ENCODE assay signal across 7 mouse cellular contexts in genomic region chr1:72182930-72183499, GRCm38 (mm10). TPM values are rescaled to one million over a fixed set of nuclear protein-coding genes. Genes with fewer than 3 reads are reported as not detected.
DNase-seq lines count a peak whose midpoint lies in the region; ATAC-seq and TF ChIP-seq lines count a peak whose summit lies in the region.

No protein-coding gene starts in this region.

- ATAC-seq in embryonic facial prominence, embryonic 12.5 days (ENCODE audit: insufficient number of reproducible peaks, insufficient read depth, low FRiP score, low TSS enrichment), result peak; percentile 58
- ATAC-seq in hindbrain, embryonic 12.5 days (ENCODE audit: low FRiP score), result peak; percentile 78
- no peak for ATAC-seq in limb, embryonic 15.5 days (ENCODE audit: insufficient number of reproducible peaks, low FRiP score, low TSS enrichment, low read depth)

- TF ChIP-seq POLR2A in myocyte (IDR thresholded peaks at IDR 0.05; ENCODE audit: insufficient read length, low read depth), result no peak

- H3K36me3 ChIP-seq in embryonic facial prominence, embryonic 12.5 days, result no peaks in the 10 kb centered on the region
- no peaks in the 10 kb centered on the region for H3K36me3 ChIP-seq in hindbrain, embryonic 12.5 days
- H3K36me3 ChIP-seq in limb, embryonic 15.5 days, result no peaks in the 10 kb centered on the region
- no peaks in the 10 kb centered on the region for H3K36me3 ChIP-seq in myocyte (ENCODE audit: control insufficient read depth, insufficient read depth)

- no peaks in the 10 kb centered on the region for H3K79me2 ChIP-seq in myocyte (ENCODE audit: control insufficient read depth, insufficient read depth)

- H3K9me3 ChIP-seq in embryonic facial prominence, embryonic 12.5 days, result no peaks in the 10 kb centered on the region
- no peaks in the 10 kb centered on the region for H3K9me3 ChIP-seq in hindbrain, embryonic 12.5 days (replicated peaks)
- no peaks in the 10 kb centered on the region for H3K9me3 ChIP-seq in limb, embryonic 15.5 days

- 8% methylated on average over 13 of the region's 13 CpGs for WGBS in embryonic facial prominence, embryonic 12.5 days
- 8% methylated on average over 13 of the region's 13 CpGs for WGBS in hindbrain, embryonic 12.5 days
- WGBS in limb, embryonic 15.5 days, result 4% methylated on average over 13 of the region's 13 CpGs

- no peak overlapping the region for H3K27ac ChIP-seq in embryonic facial prominence, embryonic 12.5 days
- peak overlapping the region; percentile 36; the same call in 1 of the 2 replicates for H3K27ac ChIP-seq in hindbrain, embryonic 12.5 days
- no peak overlapping the region for H3K27ac ChIP-seq in limb, embryonic 15.5 days

- H3K4me2 ChIP-seq in embryonic facial prominence, embryonic 12.5 days (replicated peaks), result peak overlapping the region; percentile 46
- H3K4me2 ChIP-seq in hindbrain, embryonic 12.5 days (replicated peaks), result peak overlapping the region; percentile 49
- H3K4me2 ChIP-seq in limb, embryonic 15.5 days, result peak overlapping the region; percentile 32; the same call in 1 of the 2 replicates
- H3K4me2 ChIP-seq in myocyte (ENCODE audit: low read depth), result peak overlapping the region; percentile 75

- H3ac ChIP-seq in myocyte (ENCODE audit: control insufficient read depth, insufficient read length), result no peak overlapping the region

- peaks cover 10% of the 10 kb centered on the region for H3K4me1 ChIP-seq in embryonic facial prominence, embryonic 12.5 days
- peaks cover 16% of the 10 kb centered on the region for H3K4me1 ChIP-seq in hindbrain, embryonic 12.5 days
- H3K4me1 ChIP-seq in limb, embryonic 15.5 days, result peaks cover 13% of the 10 kb centered on the region

- H3K27me3 ChIP-seq in embryonic facial prominence, embryonic 12.5 days, result no peaks in the 10 kb centered on the region
- no peaks in the 10 kb centered on the region for H3K27me3 ChIP-seq in hindbrain, embryonic 12.5 days
- H3K27me3 ChIP-seq in limb, embryonic 15.5 days, result no peaks in the 10 kb centered on the region
- H3K27me3 ChIP-seq in myocyte (ENCODE audit: control insufficient read depth, insufficient read depth, insufficient read length), result no peaks in the 10 kb centered on the region

- DNase-seq in adrenal gland, postnatal 14 days, result peak; percentile 51
- no peak for DNase-seq in layer of hippocampus, postnatal 25 days (ENCODE audit: extremely low spot score in 1 of 2, low spot score in 1 of 2)
- no peak for DNase-seq in right cerebral cortex, postnatal 36 days (ENCODE audit: low spot score in 2 of 2)

- H3K4me3 ChIP-seq in embryonic facial prominence, embryonic 12.5 days, result no peak overlapping the region
- peak overlapping the region; percentile 8; the same call in 1 of the 2 replicates for H3K4me3 ChIP-seq in hindbrain, embryonic 12.5 days
- no peak overlapping the region for H3K4me3 ChIP-seq in limb, embryonic 15.5 days
- no peak overlapping the region for H3K4me3 ChIP-seq in myocyte

- 0 out of 2 replicates have a peak overlapping the region, but pooled peaks have one; percentile 19 for H3K9ac ChIP-seq in embryonic facial prominence, embryonic 12.5 days
- no peak overlapping the region for H3K9ac ChIP-seq in hindbrain, embryonic 12.5 days
- no peak overlapping the region for H3K9ac ChIP-seq in limb, embryonic 15.5 days

TF ChIP-seq in myocyte, 11 proteins besides CTCF, POLR2A, EP300 and RAD21:
- TF ChIP-seq USF1 (IDR thresholded peaks at IDR 0.05; ENCODE audit: low read depth) (no peak), MYOD1 (IDR thresholded peaks at IDR 0.05; ENCODE audit: control insufficient read depth in 1 of 3, insufficient read length in 2 of 3, low read depth in 2 of 3) (peak in 1 of 3 experiments; percentile 15), MYOG (IDR thresholded peaks at IDR 0.05; ENCODE audit: control insufficient read depth in 1 of 3, insufficient read depth in 1 of 3, insufficient read length in 2 of 3, low read depth in 2 of 3) (peak in 1 of 3 experiments; percentile 49), REST (IDR thresholded peaks at IDR 0.05; ENCODE audit: insufficient read depth, insufficient read length) (no peak)

RNA-seq across cellular contexts. Expression of gene Mreg, which starts 29.1 kb away (rescaled TPM):
- 7.5 and 8.0 TPM in 2 replicates for total RNA-seq in adrenal gland, postnatal 14 days (2021)
- 13.3 and 15.6 TPM in 2 replicates for polyA plus RNA-seq in embryonic facial prominence, embryonic 12.5 days (2016; fragmentation: Nextera tagmentation; extraction: Ambion mirVana)
- polyA plus RNA-seq in hindbrain, embryonic 12.5 days (2016; fragmentation: Nextera tagmentation; extraction: Ambion mirVana), result 11.9 and 12.9 TPM in 2 replicates
- polyA plus RNA-seq in limb, embryonic 15.5 days (2015; fragmentation: Nextera tagmentation; extraction: Ambion mirVana), result 5.4 and 5.6 TPM in 2 replicates
- polyA plus RNA-seq in myocyte (2012; fragmentation: generic; extraction: Trizol), result 2.0 TPM
- 1 to 10 TPM; 3.5 to 4.0 TPM for total RNA-seq in layer of hippocampus, postnatal 25 days (2021)
